27 mouse cellular contexts compared by ENCODE assay signal in genomic region chr1:166820050-166820449, GRCm38 (mm10).
DNase-seq lines count a peak whose midpoint lies in the region; ATAC-seq and TF ChIP-seq lines count a peak whose summit lies in the region.
"Had no signal": no experiment of that assay in that cellular context is flagged by ENCODE, and none has a peak within 500 bp of the region (broad histone marks: within the 10 kb centered on the region; RNA-seq: fewer than 3 reads in every experiment).

No protein-coding gene starts in this region.

- intact Hi-C loops in heart, postnatal 36 days (cut with DNase I): no loop called here
- intact Hi-C loops in gastrocnemius, postnatal 14 days (cut with DNase I; ENCODE audit: low total_unique reads): no loop called here

- peak overlapping the region; percentile 43 for H3K27ac ChIP-seq in heart, embryonic 15.5 days
- peak overlapping the region; percentile 9; the same call in 1 of the 2 replicates for H3K27ac ChIP-seq in lung, embryonic 15.5 days
- H3K27ac ChIP-seq in bone marrow, adult 2 months (ENCODE audit: control insufficient read depth, insufficient read depth, low read depth, low read length, poor library complexity): peak overlapping the region; percentile 51; the same call in 1 of the 2 replicates
- H3K27ac ChIP-seq: forebrain, embryonic 15.5 days; hindbrain, embryonic 13.5 days; kidney, postnatal 0 days; limb, embryonic 10.5 days; limb, embryonic 15.5 days; midbrain, embryonic 13.5 days; stomach, embryonic 15.5 days had no signal

- no peak overlapping the region for H3K4me2 ChIP-seq in heart, embryonic 15.5 days
- no peak overlapping the region for H3K4me2 ChIP-seq in lung, embryonic 15.5 days
- no peak overlapping the region for H3K4me2 ChIP-seq in myocyte (ENCODE audit: low read depth)
- H3K4me2 ChIP-seq: forebrain, embryonic 15.5 days; heart, embryonic 11.5 days; hindbrain, embryonic 13.5 days; limb, embryonic 15.5 days; midbrain, embryonic 13.5 days; stomach, embryonic 15.5 days had no signal

- ATAC-seq in heart, embryonic 15.5 days (replicated peaks; ENCODE audit: insufficient number of reproducible peaks, insufficient read depth, low FRiP score, low read depth): no peak
- no peak for ATAC-seq in lung, embryonic 15.5 days (ENCODE audit: borderline replicate concordance, extremely low read depth, low FRiP score, low TSS enrichment)
- ATAC-seq: activated CD4-positive, CD25-positive, alpha-beta regulatory T cell, adult 4 months; forebrain, embryonic 15.5 days; intestine, embryonic 16.5 days; midbrain, embryonic 13.5 days had no signal

- WGBS in heart, embryonic 15.5 days: 80% methylated on average over 5 of the region's 5 CpGs
- WGBS in lung, embryonic 15.5 days: 88% methylated on average over 5 of the region's 5 CpGs
- 91% methylated on average over 5 of the region's 5 CpGs for WGBS in bone marrow, adult 2 months

- no peaks in the 10 kb centered on the region for H3K9me3 ChIP-seq in heart, embryonic 15.5 days (replicated peaks)
- no peaks in the 10 kb centered on the region for H3K9me3 ChIP-seq in lung, embryonic 15.5 days
- H3K9me3 ChIP-seq: forebrain, embryonic 15.5 days; hindbrain, embryonic 13.5 days; limb, embryonic 10.5 days; limb, embryonic 15.5 days; midbrain, embryonic 13.5 days; stomach, embryonic 15.5 days had no signal

- no peaks in the 10 kb centered on the region for H3K79me2 ChIP-seq in myocyte (ENCODE audit: control insufficient read depth, insufficient read depth)

- DNase-seq in heart, postnatal 36 days: no peak
- DNase-seq in lung, postnatal 14 days: no peak
- no peak for DNase-seq in gastrocnemius, postnatal 14 days
- DNase-seq: adrenal gland, adult 2 months; adrenal gland, postnatal 36 days; cerebellum, adult 11 months; cerebellum, adult 9-10 months; cerebellum, postnatal 36 days; gastrocnemius, adult 2 months; kidney, adult 8-10 months; kidney, postnatal 4 days; layer of hippocampus, postnatal 36 days; thymus, postnatal 14 days had no signal

- H3K4me3 ChIP-seq in heart, embryonic 15.5 days: no peak overlapping the region
- no peak overlapping the region for H3K4me3 ChIP-seq in lung, embryonic 15.5 days
- H3K4me3 ChIP-seq in bone marrow, adult 2 months (replicated peaks; ENCODE audit: control insufficient read depth, low read depth, low read length): no peak overlapping the region
- H3K4me3 ChIP-seq in myocyte: no peak overlapping the region
- H3K4me3 ChIP-seq: forebrain, embryonic 15.5 days; gastrocnemius, adult 2 months; hindbrain, embryonic 13.5 days; limb, embryonic 10.5 days; limb, embryonic 15.5 days; midbrain, embryonic 13.5 days; stomach, embryonic 15.5 days had no signal

- H3K9ac ChIP-seq in heart, embryonic 15.5 days: no peak overlapping the region
- H3K9ac ChIP-seq in lung, embryonic 15.5 days: no peak overlapping the region
- H3K9ac ChIP-seq: forebrain, embryonic 15.5 days; hindbrain, embryonic 13.5 days; limb, embryonic 15.5 days; midbrain, embryonic 13.5 days; stomach, embryonic 15.5 days had no signal

- H3ac ChIP-seq in myocyte (ENCODE audit: control insufficient read depth, insufficient read length): no peak overlapping the region

- H3K4me1 ChIP-seq in heart, embryonic 15.5 days (replicated peaks): no peaks in the 10 kb centered on the region
- H3K4me1 ChIP-seq in lung, embryonic 15.5 days: no peaks in the 10 kb centered on the region
- H3K4me1 ChIP-seq in bone marrow, adult 2 months (ENCODE audit: control insufficient read depth, insufficient read depth, low read length): peaks cover 4% of the 10 kb centered on the region; the same call in 1 of the 2 replicates
- H3K4me1 ChIP-seq: forebrain, embryonic 15.5 days; hindbrain, embryonic 13.5 days; limb, embryonic 10.5 days; limb, embryonic 15.5 days; midbrain, embryonic 13.5 days; stomach, embryonic 15.5 days had no signal

- H3K36me3 ChIP-seq in heart, embryonic 15.5 days: no peaks in the 10 kb centered on the region
- H3K36me3 ChIP-seq in lung, embryonic 15.5 days: no peaks in the 10 kb centered on the region
- H3K36me3 ChIP-seq in myocyte (ENCODE audit: control insufficient read depth, insufficient read depth): no peaks in the 10 kb centered on the region
- H3K36me3 ChIP-seq: forebrain, embryonic 15.5 days; hindbrain, embryonic 13.5 days; limb, embryonic 10.5 days; limb, embryonic 15.5 days; midbrain, embryonic 13.5 days; stomach, embryonic 15.5 days had no signal

- TF ChIP-seq POLR2A in bone marrow, adult 2 months (IDR thresholded peaks at IDR 0.05; ENCODE audit: borderline replicate concordance, control insufficient read depth, low read depth, low read length): no peak
- no peak for TF ChIP-seq POLR2A in myocyte (IDR thresholded peaks at IDR 0.05; ENCODE audit: insufficient read length, low read depth)

- no peak for TF ChIP-seq CTCF in bone marrow, adult 2 months (IDR thresholded peaks at IDR 0.05; ENCODE audit: control insufficient read depth, insufficient read depth, low read length)

- H3K27me3 ChIP-seq in heart, embryonic 15.5 days: no peaks in the 10 kb centered on the region
- no peaks in the 10 kb centered on the region for H3K27me3 ChIP-seq in lung, embryonic 15.5 days
- H3K27me3 ChIP-seq in myocyte (ENCODE audit: control insufficient read depth, insufficient read depth, insufficient read length): no peaks in the 10 kb centered on the region
- H3K27me3 ChIP-seq: forebrain, embryonic 15.5 days; hindbrain, embryonic 13.5 days; limb, embryonic 15.5 days; midbrain, embryonic 13.5 days; stomach, embryonic 15.5 days had no signal

TF ChIP-seq in myocyte, 11 proteins besides CTCF, POLR2A, EP300 and RAD21:
- TF ChIP-seq SRF (IDR thresholded peaks at IDR 0.05; ENCODE audit: control insufficient read depth, insufficient read length, low read depth): no peak
- no peak for TF ChIP-seq E2F4 (IDR thresholded peaks at IDR 0.05; ENCODE audit: insufficient read depth)
- TF ChIP-seq MYOD1 (IDR thresholded peaks at IDR 0.05; ENCODE audit: control insufficient read depth in 1 of 3, insufficient read length in 2 of 3, low read depth in 2 of 3): peak in 2 of 3 experiments; percentile 21 to 53
